Mouse (Mus musculus): ENCODE measurements around the gene Actr1b. TPM values are rescaled to one million over a fixed set of nuclear protein-coding genes. Genes with fewer than 3 reads are reported as not detected.
A peak's percentile ranks its signal among the peaks of the same experiment; 100 is the strongest.
"Not testable (repeated sequence)": the region's sequence is repeated elsewhere in the genome, so short reads cannot be mapped to it uniquely, and the experiment has no call there.

Gene Actr1b
- polyA plus RNA-seq, 1 experiment from 2014 or later: 133 TPM

DNA sequence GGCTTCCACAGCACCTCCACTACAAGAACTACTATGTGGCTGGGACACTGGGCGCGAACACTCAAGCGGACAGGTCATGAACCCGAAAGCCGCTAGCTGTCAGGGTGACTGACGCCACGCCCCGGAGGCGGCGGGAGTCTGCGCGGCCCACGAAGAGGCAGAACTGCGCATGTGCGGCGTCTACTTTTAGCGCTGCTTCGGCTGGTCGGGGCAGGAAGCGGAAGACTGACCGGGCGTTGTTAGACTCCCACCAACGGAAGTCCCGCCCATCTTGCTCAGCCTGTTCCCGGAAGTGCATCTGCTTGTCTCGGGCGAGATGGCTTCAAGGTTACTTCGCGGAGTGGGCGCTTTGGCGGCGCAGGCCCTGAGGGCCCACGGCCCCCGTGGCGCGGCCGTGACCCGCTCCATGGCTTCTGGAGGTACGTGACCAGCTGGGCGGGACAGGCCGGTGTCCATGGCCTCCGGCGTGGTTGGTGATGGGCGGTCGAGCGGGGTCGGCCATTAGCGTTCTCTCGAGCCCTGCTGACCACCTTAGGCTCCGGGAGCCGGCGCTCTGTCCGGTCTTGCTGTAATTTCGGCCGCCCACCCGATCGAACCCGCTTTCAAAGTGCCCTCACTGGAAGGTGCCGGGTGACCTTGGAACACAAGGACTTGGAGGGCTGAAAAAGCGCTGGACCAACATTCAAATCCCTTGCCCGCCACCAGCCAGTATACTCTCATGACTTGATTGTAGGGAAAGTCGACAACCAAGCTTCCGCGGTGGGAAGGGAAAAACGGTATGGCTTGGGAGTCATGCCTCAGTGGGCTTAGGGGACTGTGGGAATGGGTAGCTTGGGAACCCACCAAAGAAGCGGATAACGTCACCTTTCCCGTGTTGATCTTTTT, 22.7 kb downstream of the Actr1b start, which contains the start of gene Cox5b:
Cox5b (plus strand) TSS at position 179 of the 885 bp plus-strand sequence.
- Histone ChIP-seq H3K9me3 (no peaks in the 10 kb centered on the region), H3K4me3 (peak within 1 kb of the TSS; percentile 89), H3K27ac (peak within 1 kb of the TSS; percentile 94), H3K36me3 (peaks cover 30% of the 10 kb centered on the region), H3K27me3 (ENCODE audit: insufficient read depth, poor library complexity, severe bottlenecking) (no peaks in the 10 kb centered on the region), H3K4me1 (peaks cover 14% of the 10 kb centered on the region; the same call in 1 of the 2 replicates)
- DNase-seq (ENCODE audit: low spot score): peak; percentile 99
- WGBS: under 1% methylated on average over 68 of the region's 68 CpGs

- peak overlapping the region; percentile 89 for H3K4me3 ChIP-seq
- no peaks in the 10 kb centered on the region for H3K9me3 ChIP-seq
- peaks cover 30% of the 10 kb centered on the region for H3K36me3 ChIP-seq
- no peaks in the 10 kb centered on the region for H3K27me3 ChIP-seq (ENCODE audit: insufficient read depth, poor library complexity, severe bottlenecking)
- H3K4me1 ChIP-seq: peaks cover 11% of the 10 kb centered on the region; the same call in 1 of the 2 replicates
- no peak for DNase-seq (ENCODE audit: low spot score)
- 58% methylated on average over 11 of the region's 11 CpGs for WGBS
- peak overlapping the region; percentile 94 for H3K27ac ChIP-seq
Measured at GRCm38 (mm10) chr1:36690671-36691235, 23.5 kb downstream of the Actr1b start.

- no peaks in the 10 kb centered on the region for H3K9me3 ChIP-seq
- H3K27me3 ChIP-seq (ENCODE audit: insufficient read depth, poor library complexity, severe bottlenecking): no peaks in the 10 kb centered on the region
- 10% methylated on average over 13 of the region's 13 CpGs for WGBS
- H3K27ac ChIP-seq: no peak overlapping the region
- H3K4me3 ChIP-seq: no peak overlapping the region
- H3K36me3 ChIP-seq: no peaks in the 10 kb centered on the region
- peak; percentile 86 for DNase-seq (ENCODE audit: low spot score)
- no peaks in the 10 kb centered on the region for H3K4me1 ChIP-seq
Measured at GRCm38 (mm10) chr1:36683810-36684467, 30.3 kb downstream of the Actr1b start.

DNA sequence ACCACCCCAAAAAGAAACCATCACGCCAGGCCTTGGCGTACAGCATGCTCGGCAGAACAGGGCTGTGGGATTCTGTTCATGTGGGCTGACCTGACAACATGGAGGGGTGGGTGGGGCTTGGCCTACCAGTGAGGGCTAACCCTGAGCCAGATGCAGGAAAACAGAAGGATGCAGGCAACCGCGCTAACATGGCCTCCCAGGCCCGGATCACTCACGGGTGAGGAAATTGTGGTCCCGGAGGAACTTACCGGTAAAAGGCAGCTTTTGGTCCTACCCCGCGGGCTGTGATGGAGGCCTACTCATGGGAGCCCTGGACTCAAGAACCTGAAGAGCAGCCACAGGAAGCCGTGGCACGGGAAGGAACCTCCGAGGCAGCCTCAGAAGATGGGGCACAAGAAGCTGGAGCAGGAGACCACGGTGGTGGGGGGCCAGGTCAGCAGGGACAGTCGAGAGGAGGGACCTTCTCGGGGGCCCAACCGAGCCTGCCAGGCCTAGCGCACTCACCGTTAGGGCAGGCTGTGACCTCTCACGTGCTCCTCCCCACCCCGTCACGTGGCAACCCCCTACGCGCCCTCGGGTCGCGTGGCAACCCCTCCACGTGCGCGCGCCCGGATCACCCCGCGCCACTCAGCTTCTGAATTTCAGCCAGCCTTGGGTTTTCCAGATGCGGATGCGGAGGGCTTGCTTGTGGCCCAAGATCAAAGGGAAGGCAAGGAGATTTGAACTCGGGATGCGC, 31.4 kb downstream of the Actr1b start, which contains the start of gene Fam178b:
Fam178b (minus strand) TSS at position 564 of the 736 bp plus-strand sequence.
- no peaks in the 10 kb centered on the region for H3K9me3 ChIP-seq
- H3K27me3 ChIP-seq (ENCODE audit: insufficient read depth, poor library complexity, severe bottlenecking): no peaks in the 10 kb centered on the region
- H3K36me3 ChIP-seq: no peaks in the 10 kb centered on the region
- no peak within 1 kb of the TSS for H3K27ac ChIP-seq
- H3K4me1 ChIP-seq: no peaks in the 10 kb centered on the region
- DNase-seq (ENCODE audit: low spot score): no peak
- 86% methylated on average over 39 of the region's 39 CpGs for WGBS
- no peak within 1 kb of the TSS for H3K4me3 ChIP-seq

DNA sequence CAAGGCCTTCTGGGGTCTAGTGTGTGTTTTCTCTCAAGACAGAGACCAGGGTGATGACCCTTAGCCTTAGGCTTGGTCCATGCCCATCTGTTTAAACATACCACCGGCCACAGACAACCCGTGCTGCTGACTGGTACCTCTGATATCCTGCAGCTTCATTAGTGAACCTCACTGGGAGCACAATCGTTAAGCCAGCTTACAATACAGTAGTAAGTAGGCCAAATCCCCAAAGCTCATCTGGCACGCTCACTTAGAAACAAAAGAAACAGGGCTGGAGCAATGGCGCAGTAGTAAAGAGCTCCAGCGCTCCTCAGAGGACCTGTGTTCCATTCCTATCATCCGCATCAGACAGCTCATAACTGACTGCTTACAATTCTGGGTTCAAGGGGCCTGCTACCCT, 33.3 kb downstream of the Actr1b start:
- no peak overlapping the region for H3K27ac ChIP-seq
- H3K4me1 ChIP-seq: no peaks in the 10 kb centered on the region
- DNase-seq (ENCODE audit: low spot score): no peak
- H3K36me3 ChIP-seq: no peaks in the 10 kb centered on the region
- H3K9me3 ChIP-seq: no peaks in the 10 kb centered on the region
- WGBS: 79% methylated on average over 7 of the region's 7 CpGs
- H3K27me3 ChIP-seq (ENCODE audit: insufficient read depth, poor library complexity, severe bottlenecking): no peaks in the 10 kb centered on the region
- no peak overlapping the region for H3K4me3 ChIP-seq

DNA sequence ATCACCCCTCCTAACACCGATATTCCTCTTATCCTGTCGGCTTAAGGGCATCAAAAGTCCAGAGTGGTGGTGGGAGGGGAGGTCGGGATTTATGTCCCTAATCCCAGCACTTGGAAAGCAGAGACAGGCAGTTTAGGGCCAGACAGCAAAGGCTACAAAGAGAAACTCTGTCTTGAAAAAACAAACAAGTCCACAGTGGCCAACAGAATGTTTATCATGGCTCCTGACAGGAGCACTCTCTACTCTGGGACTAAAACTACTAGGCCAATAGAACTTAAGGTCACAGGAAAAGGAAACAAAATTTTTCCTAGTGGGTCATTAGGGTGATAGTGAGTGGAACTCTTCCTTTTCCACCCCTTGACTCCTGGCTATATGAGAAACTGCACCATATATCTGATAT, 39.3 kb downstream of the Actr1b start:
- Histone ChIP-seq H3K4me1 (peaks cover 8% of the 10 kb centered on the region), H3K36me3 (no peaks in the 10 kb centered on the region), H3K4me3 (no peak overlapping the region), H3K27me3 (ENCODE audit: insufficient read depth, poor library complexity, severe bottlenecking) (no peaks in the 10 kb centered on the region), H3K27ac (no peak overlapping the region), H3K9me3 (no peaks in the 10 kb centered on the region)
- no peak for DNase-seq (ENCODE audit: low spot score)
- WGBS: 41% methylated on average over 3 of the region's 3 CpGs

DNA sequence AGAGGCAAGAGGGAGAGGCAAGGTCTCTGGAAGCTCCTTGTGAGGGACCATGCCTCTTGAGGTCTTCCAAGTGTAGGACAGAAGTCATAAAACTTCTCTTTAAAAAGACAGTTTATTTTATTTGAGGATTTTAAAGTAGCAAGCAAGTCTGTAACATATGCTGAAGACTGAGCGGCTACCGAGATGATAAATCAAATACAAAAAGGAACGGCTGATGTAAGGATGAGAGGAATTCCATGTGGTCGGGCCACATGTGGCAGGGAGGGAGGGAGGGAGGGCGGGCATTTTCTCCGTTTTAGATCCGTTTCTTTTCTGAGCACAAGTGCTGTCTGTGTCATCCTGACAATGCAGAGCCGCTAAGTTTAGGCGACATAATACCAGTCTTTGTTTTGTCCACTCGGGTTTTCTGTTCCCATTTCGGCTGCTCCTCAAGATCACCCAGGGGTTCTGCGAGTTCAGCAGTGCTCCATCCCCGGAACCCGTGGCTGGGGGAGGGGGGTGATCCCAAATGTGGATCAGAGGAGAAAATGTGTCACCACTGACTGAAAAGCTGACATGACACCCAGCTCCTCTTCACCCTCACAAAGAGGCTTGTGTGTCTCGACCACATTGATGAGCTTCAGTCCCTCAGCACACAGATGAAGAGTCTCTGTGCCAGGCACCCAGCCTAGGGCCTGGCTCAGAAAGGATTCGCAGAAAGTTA, 41.4 kb downstream of the Actr1b start:
- H3K36me3 ChIP-seq: no peaks in the 10 kb centered on the region
- no peaks in the 10 kb centered on the region for H3K27me3 ChIP-seq (ENCODE audit: insufficient read depth, poor library complexity, severe bottlenecking)
- no peaks in the 10 kb centered on the region for H3K9me3 ChIP-seq
- peaks cover 8% of the 10 kb centered on the region for H3K4me1 ChIP-seq
- no peak overlapping the region for H3K27ac ChIP-seq
- no peak overlapping the region for H3K4me3 ChIP-seq
- WGBS: 55% methylated on average over 16 of the region's 16 CpGs
- no peak for DNase-seq (ENCODE audit: low spot score)

DNA sequence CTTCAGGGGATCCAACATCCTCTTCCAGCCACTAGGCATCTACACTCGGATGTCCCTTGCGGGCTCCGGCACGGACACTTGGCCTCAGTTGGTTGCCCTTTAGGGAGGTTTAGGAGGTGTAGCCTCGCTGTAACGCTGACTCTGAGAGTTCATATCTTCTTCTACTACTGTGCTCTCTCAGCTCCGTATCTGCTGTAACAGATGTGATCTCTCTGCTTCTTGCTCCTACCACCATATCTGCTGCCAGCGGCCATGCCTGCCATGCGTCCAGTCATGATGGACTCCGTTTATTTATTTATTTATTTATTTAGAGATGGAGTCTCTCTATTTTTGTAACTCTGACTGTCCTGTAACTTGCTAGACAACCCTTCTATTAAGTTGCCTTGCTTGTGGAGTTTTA, 43.0 kb downstream of the Actr1b start:
- 86% methylated on average over 10 of the region's 10 CpGs for WGBS
- H3K36me3 ChIP-seq: no peaks in the 10 kb centered on the region
- H3K9me3 ChIP-seq: no peaks in the 10 kb centered on the region
- DNase-seq (ENCODE audit: low spot score): no peak
- H3K27ac ChIP-seq: no peak overlapping the region
- no peaks in the 10 kb centered on the region for H3K27me3 ChIP-seq (ENCODE audit: insufficient read depth, poor library complexity, severe bottlenecking)
- H3K4me3 ChIP-seq: no peak overlapping the region
- peaks cover 8% of the 10 kb centered on the region for H3K4me1 ChIP-seq

DNA sequence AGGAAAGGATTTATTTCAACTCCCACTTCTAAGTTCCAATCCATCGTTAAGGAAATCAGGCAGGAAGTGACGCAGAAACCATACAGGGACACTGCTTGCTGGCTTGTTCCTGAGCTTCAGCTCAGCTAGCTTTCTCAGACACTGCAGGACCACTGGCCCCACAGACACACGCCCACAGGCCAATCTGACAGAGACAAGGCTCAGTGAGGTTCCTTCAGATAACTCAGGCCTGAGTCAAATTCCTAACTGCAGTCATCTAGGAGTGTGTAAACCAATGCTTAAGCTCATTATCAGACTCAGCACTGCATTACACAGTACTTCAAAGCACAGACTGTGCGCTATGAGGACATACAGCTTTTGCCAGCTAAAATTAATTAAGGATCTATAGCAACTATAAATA, 44.0 kb downstream of the Actr1b start:
- Histone ChIP-seq H3K27ac (no peak overlapping the region), H3K27me3 (ENCODE audit: insufficient read depth, poor library complexity, severe bottlenecking) (no peaks in the 10 kb centered on the region), H3K9me3 (no peaks in the 10 kb centered on the region), H3K4me3 (no peak overlapping the region), H3K36me3 (no peaks in the 10 kb centered on the region), H3K4me1 (peaks cover 11% of the 10 kb centered on the region)
- DNase-seq (ENCODE audit: low spot score): no peak
- 35% methylated on average over 4 of the region's 4 CpGs for WGBS

- not testable (repeated sequence) for DNase-seq (ENCODE audit: low spot score); H3K9me3 ChIP-seq; H3K27ac ChIP-seq; H3K36me3 ChIP-seq; H3K27me3 ChIP-seq (ENCODE audit: insufficient read depth, poor library complexity, severe bottlenecking); H3K4me3 ChIP-seq
- WGBS: 78% methylated on average over 4 of the region's 4 CpGs
- peaks cover 19% of the 10 kb centered on the region for H3K4me1 ChIP-seq
Measured at GRCm38 (mm10) chr1:36668007-36668406, 46.2 kb downstream of the Actr1b start.

- Histone ChIP-seq H3K36me3 (no peaks in the 10 kb centered on the region), H3K4me1 (peaks cover 19% of the 10 kb centered on the region), H3K27ac (no peak overlapping the region), H3K4me3 (no peak overlapping the region), H3K27me3 (ENCODE audit: insufficient read depth, poor library complexity, severe bottlenecking) (no peaks in the 10 kb centered on the region), H3K9me3 (no peaks in the 10 kb centered on the region)
- WGBS: 77% methylated on average over 4 of the region's 4 CpGs
- DNase-seq (ENCODE audit: low spot score): no peak
Measured at GRCm38 (mm10) chr1:36665934-36666333, 48.3 kb downstream of the Actr1b start.

GRCm38 (mm10) chr1:36665165-36665723, 49.0 kb downstream of the Actr1b start:
- Histone ChIP-seq H3K4me3 (no peak overlapping the region), H3K27ac (0 out of 2 replicates have a peak overlapping the region, but pooled peaks have one; percentile 49), H3K36me3 (no peaks in the 10 kb centered on the region), H3K4me1 (peaks cover 15% of the 10 kb centered on the region), H3K27me3 (ENCODE audit: insufficient read depth, poor library complexity, severe bottlenecking) (no peaks in the 10 kb centered on the region), H3K9me3 (no peaks in the 10 kb centered on the region)
- WGBS: 68% methylated on average over 11 of the region's 11 CpGs
- DNase-seq (ENCODE audit: low spot score): no peak
